Mouse (Mus musculus) brain, embryonic 14.5 days (tissue): ENCODE data around the gene Uaca.

Experiments
- CTCF ChIP-seq: fragments of 200-500 bp; IDR thresholded peaks from 2 replicates; pipeline ENCODE4 v1.5.1; 2012; ENCODE audit warnings: inconsistent platforms, mild to moderate bottlenecking, moderate library complexity, borderline replicate concordance; ENCODE audit not compliant: insufficient read depth, insufficient read length; ENCODE audit errors: extremely low read depth
- POLR2A ChIP-seq: fragments of 200-500 bp; IDR thresholded peaks from 2 replicates; pipeline ENCODE4 v1.6.1; 2012; ENCODE audit warnings: mild to moderate bottlenecking, inconsistent platforms, borderline replicate concordance; ENCODE audit not compliant: poor library complexity, insufficient read depth, insufficient read length, severe bottlenecking; ENCODE audit errors: extremely low read depth

GRCm38 (mm10) chr9:60861030-60861429 is 66.7 kb downstream of the Uaca start:
- TF ChIP-seq CTCF, result no peak
- no peak for TF ChIP-seq POLR2A
